Mouse (Mus musculus): ENCODE results near the gene Rhbdd1. TPM values are rescaled to one million over a fixed set of nuclear protein-coding genes. Genes with fewer than 3 reads are reported as not detected.

Rhbdd1 gene
- polyA plus RNA-seq, 1 experiment from 2014 or later, result 7.5 TPM

GRCm38 (mm10) chr1:82454031-82454430 is 137.8 kb downstream of the Rhbdd1 start:
- Histone ChIP-seq H3K36me3 (ENCODE audit: control insufficient read depth, insufficient read depth) (no peaks in the 10 kb centered on the region), H3K9ac (ENCODE audit: low read depth, low read length) (no peak overlapping the region), H3K4me3 (ENCODE audit: low read depth, low read length) (no peak overlapping the region), H3K27ac (ENCODE audit: low read depth, low read length) (no peak overlapping the region), H3K9me3 (ENCODE audit: control insufficient read depth) (no peaks in the 10 kb centered on the region), H3K4me2 (replicated peaks; ENCODE audit: low read depth) (no peak overlapping the region), H3K4me1 (replicated peaks; ENCODE audit: control insufficient read depth, insufficient read depth, low read length) (no peaks in the 10 kb centered on the region), H3K27me3 (replicated peaks; ENCODE audit: control insufficient read depth, insufficient read depth, low read length) (no peaks in the 10 kb centered on the region)
- ATAC-seq, result no peak
- TF ChIP-seq CTCF (IDR thresholded peaks at IDR 0.05; ENCODE audit: low read depth), result no peak
- WGBS, result 91% methylated on average over 3 of the region's 3 CpGs

- no peak for ATAC-seq
- H3K4me1 ChIP-seq (replicated peaks; ENCODE audit: control insufficient read depth, insufficient read depth, low read length), result no peaks in the 10 kb centered on the region
- no peaks in the 10 kb centered on the region for H3K9me3 ChIP-seq (ENCODE audit: control insufficient read depth)
- no peak overlapping the region for H3K4me3 ChIP-seq (ENCODE audit: low read depth, low read length)
- H3K27me3 ChIP-seq (replicated peaks; ENCODE audit: control insufficient read depth, insufficient read depth, low read length), result no peaks in the 10 kb centered on the region
- H3K4me2 ChIP-seq (replicated peaks; ENCODE audit: low read depth), result no peak overlapping the region
- H3K9ac ChIP-seq (ENCODE audit: low read depth, low read length), result no peak overlapping the region
- no peaks in the 10 kb centered on the region for H3K36me3 ChIP-seq (ENCODE audit: control insufficient read depth, insufficient read depth)
- no peak for TF ChIP-seq CTCF (IDR thresholded peaks at IDR 0.05; ENCODE audit: low read depth)
- 77% methylated on average over 4 of the region's 4 CpGs for WGBS
- H3K27ac ChIP-seq (ENCODE audit: low read depth, low read length), result no peak overlapping the region
These were observed 143.1 kb downstream of the Rhbdd1 start for GRCm38 (mm10) chr1:82459350-82459749.

- no peak for ATAC-seq
- no peak overlapping the region for H3K9ac ChIP-seq (ENCODE audit: low read depth, low read length)
- TF ChIP-seq CTCF (IDR thresholded peaks at IDR 0.05; ENCODE audit: low read depth), result no peak
- no peak overlapping the region for H3K27ac ChIP-seq (ENCODE audit: low read depth, low read length)
- H3K4me2 ChIP-seq (replicated peaks; ENCODE audit: low read depth), result no peak overlapping the region
- no peaks in the 10 kb centered on the region for H3K27me3 ChIP-seq (replicated peaks; ENCODE audit: control insufficient read depth, insufficient read depth, low read length)
- no peak overlapping the region for H3K4me3 ChIP-seq (ENCODE audit: low read depth, low read length)
- no peaks in the 10 kb centered on the region for H3K9me3 ChIP-seq (ENCODE audit: control insufficient read depth)
- H3K36me3 ChIP-seq (ENCODE audit: control insufficient read depth, insufficient read depth), result no peaks in the 10 kb centered on the region
- 84% methylated on average over 2 of the region's 2 CpGs for WGBS
- no peaks in the 10 kb centered on the region for H3K4me1 ChIP-seq (replicated peaks; ENCODE audit: control insufficient read depth, insufficient read depth, low read length)
These were observed 143.7 kb downstream of the Rhbdd1 start for GRCm38 (mm10) chr1:82459926-82460325.

GRCm38 (mm10) chr1:82461041-82461440 is 144.8 kb downstream of the Rhbdd1 start:
- Histone ChIP-seq H3K27ac (ENCODE audit: low read depth, low read length) (no peak overlapping the region), H3K27me3 (replicated peaks; ENCODE audit: control insufficient read depth, insufficient read depth, low read length) (no peaks in the 10 kb centered on the region), H3K9me3 (ENCODE audit: control insufficient read depth) (no peaks in the 10 kb centered on the region), H3K4me2 (replicated peaks; ENCODE audit: low read depth) (no peak overlapping the region), H3K9ac (ENCODE audit: low read depth, low read length) (no peak overlapping the region), H3K4me1 (replicated peaks; ENCODE audit: control insufficient read depth, insufficient read depth, low read length) (no peaks in the 10 kb centered on the region), H3K4me3 (ENCODE audit: low read depth, low read length) (no peak overlapping the region), H3K36me3 (ENCODE audit: control insufficient read depth, insufficient read depth) (no peaks in the 10 kb centered on the region)
- ATAC-seq, result no peak
- WGBS, result 82% methylated on average over 4 of the region's 4 CpGs
- no peak for TF ChIP-seq CTCF (IDR thresholded peaks at IDR 0.05; ENCODE audit: low read depth)

- TF ChIP-seq CTCF (IDR thresholded peaks at IDR 0.05; ENCODE audit: low read depth), result no peak
- Histone ChIP-seq H3K27ac (ENCODE audit: low read depth, low read length) (no peak overlapping the region), H3K36me3 (ENCODE audit: control insufficient read depth, insufficient read depth) (no peaks in the 10 kb centered on the region), H3K4me2 (replicated peaks; ENCODE audit: low read depth) (no peak overlapping the region), H3K9me3 (ENCODE audit: control insufficient read depth) (no peaks in the 10 kb centered on the region), H3K4me1 (replicated peaks; ENCODE audit: control insufficient read depth, insufficient read depth, low read length) (no peaks in the 10 kb centered on the region), H3K4me3 (ENCODE audit: low read depth, low read length) (no peak overlapping the region), H3K9ac (ENCODE audit: low read depth, low read length) (no peak overlapping the region), H3K27me3 (replicated peaks; ENCODE audit: control insufficient read depth, insufficient read depth, low read length) (no peaks in the 10 kb centered on the region)
- 51% methylated on average over 6 of the region's 6 CpGs for WGBS
- no peak for ATAC-seq
These were observed 149.1 kb downstream of the Rhbdd1 start for GRCm38 (mm10) chr1:82465321-82465853.

GRCm38 (mm10) chr1:82468872-82469271 is 152.6 kb downstream of the Rhbdd1 start:
- ATAC-seq, result no peak

More at GRCm38 (mm10) chr1:82468872-82469271, 152.6 kb downstream of the Rhbdd1 start:
- Histone ChIP-seq H3K27ac (ENCODE audit: low read depth, low read length) (no peak overlapping the region), H3K36me3 (ENCODE audit: control insufficient read depth, insufficient read depth) (no peaks in the 10 kb centered on the region), H3K4me3 (ENCODE audit: low read depth, low read length) (no peak overlapping the region), H3K27me3 (replicated peaks; ENCODE audit: control insufficient read depth, insufficient read depth, low read length) (no peaks in the 10 kb centered on the region), H3K4me2 (replicated peaks; ENCODE audit: low read depth) (no peak overlapping the region), H3K4me1 (replicated peaks; ENCODE audit: control insufficient read depth, insufficient read depth, low read length) (no peaks in the 10 kb centered on the region), H3K9ac (ENCODE audit: low read depth, low read length) (no peak overlapping the region), H3K9me3 (ENCODE audit: control insufficient read depth) (no peaks in the 10 kb centered on the region)
- TF ChIP-seq CTCF (IDR thresholded peaks at IDR 0.05; ENCODE audit: low read depth), result no peak
- WGBS, result 42% methylated on average over 6 of the region's 6 CpGs

All from intestine, postnatal 0 days (tissue).